Mouse (Mus musculus) adrenal gland, postnatal 36 days (tissue): ENCODE measurements around the gene Nubpl. TPM values are rescaled to one million over a fixed set of nuclear protein-coding genes. Genes with fewer than 3 reads are reported as not detected.
"Not testable (repeated sequence)": the region's sequence is repeated elsewhere in the genome, so short reads cannot be mapped to it uniquely, and the experiment has no call there.

Experiments used
- DNase-seq, 2 experiments: peaks; one replicate each; pipeline ENCODE4 v3.0.0; 2021; ENCODE audit warnings: mixed read lengths in 1 of 2
- long read RNA-seq, 2 experiments: library from polyadenylated mRNA; stranded (forward); transcript quantifications; one replicate each; pipeline ENCODE4 v2.0.0; 2021; ENCODE audit warnings: borderline sequencing depth in 2 of 2
- total RNA-seq, 2 experiments: library from RNA; stranded (reverse); gene quantifications; 2 replicates each; pipeline ENCODE4 v1.2.3; 2021

Nubpl gene
- 10 to 100 TPM; 10.1 to 13.3 TPM for total RNA-seq
- long read RNA-seq, experiment 1, transcript Nubpl-201 (11 exons, 2,987 nt), result major isoform, 16 of 19 reads
- long read RNA-seq, experiment 1, partial matches to known transcripts, result 1 of 19 reads
- long read RNA-seq, experiment 1, other reads (novel, unspliced or antisense), result 1 of 19 reads
- long read RNA-seq, experiment 2, transcript Nubpl-201 (11 exons, 2,987 nt), result major isoform, 6 of 6 reads
- long read RNA-seq, experiment 2, partial matches to known transcripts, result 0 of 6 reads
- long read RNA-seq, experiment 2, other reads (novel, unspliced or antisense), result 0 of 6 reads

- DNase-seq, result peak; percentile 96 to 98
Measured at GRCm38 (mm10) chr12:52097650-52098070, at the start of gene Nubpl. TSS of gene Nubpl (plus strand) at chr12:52097737.

DNA sequence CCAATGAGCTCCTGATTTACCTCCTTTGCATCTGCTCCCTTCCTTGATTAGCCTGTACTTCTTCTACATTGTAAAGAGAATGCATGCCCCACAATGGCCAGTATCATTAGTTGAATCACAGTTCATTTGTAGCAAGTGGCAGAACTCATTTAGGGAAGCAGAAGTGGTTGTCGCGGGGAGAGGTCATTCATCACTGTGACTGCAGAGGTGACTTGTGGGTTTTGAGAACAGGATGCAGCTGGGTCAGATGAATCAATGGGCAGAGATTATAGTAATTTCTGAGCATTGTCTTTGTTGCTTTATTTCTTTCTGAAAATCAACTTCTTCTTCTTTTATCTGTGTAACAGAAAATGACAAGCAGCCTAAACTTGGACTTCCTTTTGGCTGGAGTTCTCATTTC, 48.2 kb upstream of the Nubpl start:
- no peak for DNase-seq

GRCm38 (mm10) chr12:52079296-52079695, 18.2 kb upstream of the Nubpl start:
- DNase-seq, result not testable (repeated sequence)

DNA sequence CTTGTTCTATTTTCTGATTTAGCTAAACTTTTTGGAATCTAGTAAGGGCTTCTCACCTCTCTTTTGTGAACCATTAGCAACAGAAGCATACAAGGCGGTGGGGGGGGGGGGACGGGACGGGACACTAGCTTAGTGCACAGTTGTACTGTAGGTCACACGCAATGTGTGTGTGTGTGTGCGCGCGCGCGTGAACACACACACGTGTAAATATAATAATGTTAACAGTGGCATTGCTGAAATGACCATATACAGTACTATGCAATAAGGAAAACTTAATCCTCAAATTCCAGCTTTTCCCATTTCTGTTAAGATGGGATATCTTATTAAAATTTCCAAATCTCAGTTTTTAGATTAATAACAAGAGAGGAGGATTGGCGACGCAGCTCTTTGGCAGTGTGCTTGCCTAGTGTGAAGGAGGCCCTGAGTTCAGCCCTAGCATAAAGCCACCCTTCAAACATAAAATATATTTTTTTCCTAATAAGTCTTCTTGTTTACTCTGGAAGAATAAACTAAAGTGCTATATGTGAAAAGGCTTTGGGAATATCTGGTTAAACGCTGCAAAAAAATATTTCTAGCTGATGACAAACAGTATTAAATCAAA, 388 bp upstream of the Nubpl start:
- no peak for DNase-seq

DNA sequence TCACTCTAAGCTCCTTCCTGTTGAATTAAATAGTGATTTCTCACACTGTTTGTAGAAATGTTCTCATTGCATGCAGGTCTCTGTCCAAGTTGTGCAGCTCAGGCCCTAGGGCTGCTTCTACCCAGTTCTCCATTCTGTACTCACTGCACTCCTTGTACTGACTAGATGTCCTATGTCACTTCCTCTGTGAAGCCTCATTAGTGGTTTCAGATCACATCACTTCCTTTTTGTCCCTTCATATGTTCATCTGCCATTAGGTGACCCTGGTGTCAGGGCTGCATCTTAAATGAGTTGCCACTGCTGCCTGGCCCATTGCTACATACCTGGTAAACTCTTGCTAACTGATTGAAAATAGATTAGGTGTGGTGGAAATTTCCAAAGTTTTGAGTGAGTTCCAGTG, 22.7 kb downstream of the Nubpl start:
- DNase-seq, result no peak

DNA sequence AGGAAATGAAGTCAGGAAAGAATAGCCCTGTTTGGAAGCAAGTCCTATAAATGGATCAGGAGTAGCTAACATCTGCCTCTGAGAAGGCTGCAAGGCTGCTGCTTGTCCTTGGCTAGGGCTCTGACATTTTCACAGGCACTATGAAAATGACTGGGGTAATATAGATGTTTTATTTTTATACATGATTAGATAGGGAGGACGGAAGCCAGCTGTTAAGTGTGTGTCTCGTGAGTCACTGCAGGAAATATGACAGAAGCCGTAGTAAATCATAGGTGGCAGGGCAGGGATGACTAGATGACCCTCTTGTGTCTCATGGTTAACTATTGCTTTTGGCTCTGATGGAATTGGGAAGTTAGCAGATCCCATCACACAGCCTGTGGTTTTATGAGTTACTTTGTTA, 28.9 kb downstream of the Nubpl start:
- DNase-seq, result peak; percentile 32 to 35

DNA sequence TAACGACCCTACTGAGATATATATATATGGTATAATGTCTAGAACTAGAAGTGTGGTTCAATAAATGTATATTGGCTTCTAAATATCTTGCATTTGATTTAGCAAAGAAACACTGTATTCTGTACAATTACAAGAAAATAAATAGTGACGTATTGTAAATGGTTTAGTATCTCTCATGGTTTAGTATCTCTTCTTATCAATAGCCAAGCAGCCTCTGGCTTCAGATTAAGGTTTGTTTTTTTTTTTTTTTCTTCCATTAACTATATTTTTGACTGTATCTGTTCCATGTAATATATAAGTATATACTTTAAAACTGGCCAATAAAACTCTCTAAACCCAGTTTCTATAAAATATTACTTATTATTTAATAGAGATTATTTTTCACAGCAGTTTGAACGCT, 31.5 kb downstream of the Nubpl start:
- DNase-seq, result no peak

GRCm38 (mm10) chr12:52132256-52132655, 34.7 kb downstream of the Nubpl start:
- DNase-seq, result peak; percentile 43 to 59

- no peak for DNase-seq
Measured at GRCm38 (mm10) chr12:52138296-52138695, 40.8 kb downstream of the Nubpl start.

GRCm38 (mm10) chr12:52146639-52147038, 49.1 kb downstream of the Nubpl start:
- no peak for DNase-seq

- DNase-seq, result no peak
Measured at GRCm38 (mm10) chr12:52149448-52149847, 51.9 kb downstream of the Nubpl start.

DNA sequence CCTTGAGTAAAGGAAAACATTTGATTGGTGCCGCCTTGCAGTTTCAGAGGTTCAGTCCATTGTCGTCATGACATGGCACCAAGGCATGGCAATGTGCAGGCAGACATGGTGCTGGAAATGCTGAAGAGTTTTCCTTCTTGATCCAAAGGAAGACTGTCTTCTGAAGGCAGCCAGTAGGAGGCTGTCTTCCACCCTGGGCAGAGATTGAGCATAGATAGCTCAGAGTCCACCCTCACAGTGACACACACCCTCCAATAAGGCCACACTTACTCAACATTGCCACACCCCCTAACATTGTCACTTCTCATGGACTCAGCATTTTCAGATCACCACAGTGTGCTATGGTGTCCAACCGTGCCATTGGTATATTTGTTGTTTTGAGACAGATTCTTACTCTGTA, 54.5 kb downstream of the Nubpl start:
- no peak for DNase-seq

DNA sequence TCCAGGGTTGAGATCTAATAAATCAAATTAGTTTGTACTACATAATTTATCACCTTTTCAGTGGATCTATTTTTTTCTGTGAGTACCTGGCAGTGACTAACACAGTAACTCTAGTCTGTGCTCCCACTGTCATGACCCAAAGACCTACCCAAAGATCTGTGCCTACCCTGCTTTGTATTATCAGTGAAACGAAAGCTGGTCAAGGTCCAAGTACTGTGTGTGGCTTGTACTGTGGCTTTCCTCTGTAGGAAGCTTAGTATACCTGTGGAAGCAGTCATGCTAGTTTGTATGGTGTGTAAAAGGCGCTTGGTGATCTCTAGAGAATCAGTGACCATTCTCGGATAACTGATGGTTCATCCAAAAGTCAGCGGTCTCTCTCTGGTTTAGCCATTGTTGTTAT, 57.4 kb downstream of the Nubpl start:
- no peak for DNase-seq

DNA sequence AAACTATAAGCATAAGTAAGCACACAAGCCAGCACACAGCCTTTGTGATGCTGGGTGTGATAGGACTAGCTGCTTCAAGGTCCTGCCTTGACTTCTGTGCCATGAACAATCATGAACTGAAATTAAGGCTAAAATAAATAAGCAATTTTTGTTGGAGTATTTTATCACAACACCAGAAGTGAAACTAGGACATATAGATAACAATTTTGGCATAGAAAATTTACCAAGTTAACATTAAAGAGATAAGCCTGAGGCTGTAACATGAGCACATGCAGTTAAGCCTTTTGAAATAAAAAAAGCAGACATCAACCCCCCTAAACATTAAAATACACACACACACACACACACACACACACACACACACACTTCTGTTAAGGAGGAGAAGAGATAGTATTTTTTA, 66.9 kb downstream of the Nubpl start:
- no peak for DNase-seq

- DNase-seq, result no peak
Measured at GRCm38 (mm10) chr12:52186205-52186793, 88.8 kb downstream of the Nubpl start.

DNA sequence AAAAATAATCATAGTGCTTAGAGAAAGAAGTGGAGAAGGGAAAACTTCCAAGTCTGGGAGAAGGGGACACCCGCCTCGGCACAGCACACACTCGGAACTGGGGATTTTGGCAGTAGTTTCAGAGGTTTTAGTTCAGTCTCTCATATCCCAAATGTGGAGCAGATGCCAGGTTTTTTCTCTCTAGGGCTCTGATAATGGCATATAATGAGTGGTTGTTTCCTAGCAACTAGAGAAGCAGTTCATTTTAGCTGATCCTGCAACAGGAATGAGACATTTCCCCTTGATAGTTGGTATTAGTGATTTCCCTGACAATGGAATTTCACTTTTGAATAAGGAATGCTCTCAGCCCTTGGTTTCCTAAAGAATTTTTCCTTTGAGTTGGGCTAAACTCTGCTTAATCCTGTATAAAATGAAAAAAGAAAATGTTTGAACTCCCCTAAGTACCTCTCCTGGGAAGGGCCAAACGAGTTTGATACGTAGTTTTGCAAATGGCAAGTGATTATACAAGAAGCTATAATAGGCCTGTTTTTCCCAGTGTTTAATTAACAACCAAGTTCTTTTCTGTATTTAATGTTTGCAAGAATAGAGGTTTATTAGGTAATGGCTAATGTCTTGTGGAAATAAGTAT, 89.5 kb downstream of the Nubpl start:
- DNase-seq, result no peak

GRCm38 (mm10) chr12:52198471-52198870, 100.9 kb downstream of the Nubpl start:
- no peak for DNase-seq

DNA sequence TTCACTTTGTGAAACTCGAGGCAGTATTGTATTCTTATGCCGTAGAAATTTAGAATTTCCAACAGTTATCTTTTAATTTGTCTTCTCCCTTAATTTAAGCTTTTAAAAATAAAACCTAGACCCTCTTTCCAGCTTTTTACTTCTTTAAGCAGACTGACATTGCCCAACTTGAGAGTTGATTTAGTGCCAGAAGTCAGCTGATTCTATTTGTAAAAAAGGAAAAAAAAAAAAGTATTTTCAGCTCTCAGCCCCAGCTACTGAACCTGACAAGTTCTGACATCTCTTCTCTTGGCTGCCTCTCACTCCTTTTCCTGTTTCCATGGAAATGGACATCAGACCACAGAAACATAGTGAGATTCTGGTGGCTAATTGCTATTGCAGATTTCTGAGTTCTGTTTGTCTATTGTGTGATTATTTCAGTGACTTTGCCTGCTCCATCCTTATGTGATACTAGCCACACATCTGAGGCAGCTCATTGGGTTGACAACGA, 111.6 kb downstream of the Nubpl start:
- DNase-seq, result no peak

DNA sequence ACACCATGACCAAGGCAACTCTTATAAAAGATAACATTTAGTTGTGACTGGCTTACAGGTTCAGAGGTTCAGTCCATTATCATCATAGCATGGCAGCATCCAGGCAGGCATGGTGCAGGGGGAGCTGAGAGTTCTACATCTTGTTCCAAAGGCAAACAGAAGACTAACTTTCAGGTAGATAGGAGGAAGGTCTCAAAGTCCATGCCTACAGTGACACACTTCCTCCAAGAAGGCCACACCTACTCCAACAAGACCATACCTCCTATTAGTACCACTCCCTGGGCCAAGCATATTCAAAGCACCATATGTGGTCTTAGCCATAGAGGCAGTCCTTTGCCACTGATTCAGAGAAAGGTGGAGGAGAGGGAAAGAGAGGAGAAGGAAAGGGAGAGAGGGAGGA, 113.6 kb downstream of the Nubpl start:
- DNase-seq, result no peak

DNA sequence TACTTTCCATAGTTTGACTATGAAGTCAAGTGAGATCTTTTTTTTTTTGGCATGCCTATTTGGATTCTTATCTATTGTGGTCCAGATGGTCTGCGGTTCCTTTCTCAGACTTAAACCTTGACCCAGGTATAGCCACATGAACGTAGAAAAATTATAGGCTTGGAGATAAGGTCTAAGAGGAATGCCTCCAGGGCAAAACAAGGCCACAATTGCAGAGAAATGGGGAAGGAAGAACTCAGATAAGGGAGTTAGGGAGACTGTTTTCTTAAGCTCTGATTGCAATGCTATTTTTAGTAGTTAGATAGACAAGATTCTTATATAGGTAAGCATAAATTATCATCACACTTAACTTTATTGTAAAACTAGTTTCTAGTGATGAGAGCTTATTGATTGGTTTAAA, 117.3 kb downstream of the Nubpl start:
- no peak for DNase-seq

GRCm38 (mm10) chr12:52224954-52225353, 127.4 kb downstream of the Nubpl start:
- DNase-seq, result no peak

DNA sequence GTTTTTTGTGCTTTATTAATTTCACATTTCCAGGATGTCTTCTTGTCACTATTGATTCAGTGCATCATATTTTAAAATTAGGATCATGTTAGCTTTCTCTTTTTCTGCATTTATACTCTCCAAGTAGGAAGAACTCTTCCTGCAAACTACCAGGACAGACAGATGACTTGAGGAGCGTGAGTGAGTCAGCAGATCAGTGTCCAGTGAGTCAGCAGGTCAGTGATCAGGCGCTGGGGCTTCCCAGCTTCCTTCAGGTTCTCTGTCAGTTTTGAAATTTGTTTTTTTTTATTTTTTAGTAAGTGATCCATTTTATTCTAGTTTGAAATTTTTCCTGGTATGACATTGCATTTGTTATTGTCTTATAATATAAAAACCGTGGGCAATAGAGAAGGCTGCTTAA, 131.2 kb downstream of the Nubpl start:
- DNase-seq, result peak; percentile 41 to 55

DNA sequence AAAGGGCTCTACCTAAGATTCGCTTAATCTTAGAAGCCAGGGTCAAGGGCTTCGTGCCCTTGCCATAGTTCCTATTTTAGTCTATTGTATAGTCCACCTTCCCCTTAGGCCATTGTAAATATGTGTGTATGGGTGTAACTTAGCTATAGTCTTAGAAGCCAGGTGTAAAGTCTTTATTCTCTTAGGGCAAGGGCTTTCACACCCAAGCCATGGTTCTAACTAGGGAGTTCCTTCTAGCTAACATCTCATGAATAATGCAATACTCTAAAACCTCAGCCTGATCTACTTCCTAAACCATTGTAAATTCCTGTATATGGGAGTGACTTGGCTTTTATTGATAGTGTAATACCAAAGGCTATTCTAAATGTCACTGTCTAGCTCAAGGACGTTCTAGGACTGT, 134.4 kb downstream of the Nubpl start:
- not testable (repeated sequence) for DNase-seq
